Mouse (Mus musculus): ENCODE data around the gene Alkbh3. TPM values are rescaled to one million over a fixed set of nuclear protein-coding genes. Genes with fewer than 3 reads are reported as not detected.

The Alkbh3 gene
- 68.4 and 77.8 TPM in 2 replicates for polyA plus RNA-seq (2015; fragmentation: Nextera tagmentation; extraction: Ambion mirVana)

DNA sequence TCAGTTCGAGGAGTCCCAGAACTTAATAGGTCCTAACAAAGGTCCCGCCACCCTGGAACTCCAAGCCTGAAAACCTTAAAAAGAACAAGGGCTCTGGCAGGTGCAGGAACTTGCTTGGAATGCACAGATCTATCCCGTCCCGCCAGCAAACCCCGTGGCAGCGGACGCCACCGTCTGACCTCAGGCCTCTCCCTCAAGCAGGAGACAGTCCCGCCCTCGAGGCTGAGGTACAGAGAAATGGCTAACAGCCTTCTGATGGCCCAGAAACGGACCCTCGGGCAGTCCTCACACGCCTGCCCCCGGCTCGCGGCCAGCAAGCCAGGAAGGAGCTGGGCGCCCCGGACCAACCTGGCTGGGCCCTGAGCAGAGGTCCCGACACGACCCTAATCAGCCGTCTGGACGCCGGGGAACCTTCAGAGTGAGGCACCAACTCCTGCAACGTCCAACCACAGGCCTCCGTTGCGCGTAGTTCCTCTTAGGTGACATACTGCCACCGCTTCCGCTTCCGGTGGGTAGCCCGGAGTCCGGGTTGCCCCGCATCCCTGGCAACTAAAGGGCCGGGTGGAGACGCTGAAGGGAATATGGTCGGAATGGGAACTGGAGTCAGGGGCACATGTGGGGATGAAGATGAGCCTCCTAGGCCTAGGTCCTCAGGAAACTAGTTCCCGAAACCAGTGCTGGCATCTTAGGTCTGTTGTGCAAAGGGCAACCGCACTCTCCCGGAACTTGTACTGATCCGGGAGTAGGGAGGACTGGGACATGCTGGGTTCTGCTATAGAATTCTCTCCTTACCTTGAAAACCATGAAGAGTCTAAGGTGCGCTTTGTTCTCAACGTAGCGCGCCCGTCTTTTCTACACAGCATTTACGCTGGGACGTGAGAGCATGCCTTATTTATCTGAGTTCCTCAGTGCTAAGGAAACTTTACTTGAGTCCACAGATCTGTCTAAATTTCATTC, at the start of gene Alkbh3:
Gene Alkbh3 (minus strand): TSS at position 473 of the 957 bp plus-strand sequence.
- peak within 1 kb of the TSS; percentile 51 for H3K27ac ChIP-seq (ENCODE audit: low read length)
- peak; percentile 99 for ATAC-seq
- H3K4me2 ChIP-seq (ENCODE audit: low read depth, low read length): peak within 1 kb of the TSS; percentile 85
- no peaks in the 10 kb centered on the region for H3K9me3 ChIP-seq (ENCODE audit: control insufficient read depth, low read length)
- WGBS: 5% methylated on average over 47 of the region's 47 CpGs
- no peaks in the 10 kb centered on the region for H3K27me3 ChIP-seq (replicated peaks; ENCODE audit: control insufficient read depth, insufficient read depth, low read length)
- H3K4me1 ChIP-seq (ENCODE audit: control insufficient read depth, insufficient read depth, low read length): peaks cover 6% of the 10 kb centered on the region
- H3K9ac ChIP-seq (ENCODE audit: low read depth, low read length): peak within 1 kb of the TSS; percentile 92
- H3K36me3 ChIP-seq (ENCODE audit: control insufficient read depth, insufficient read depth, low read length): 0 out of 2 replicates have a peak, but pooled peaks cover 6% of the 10 kb centered on the region
- peak within 1 kb of the TSS; percentile 92 for H3K4me3 ChIP-seq (ENCODE audit: low read length)

DNA sequence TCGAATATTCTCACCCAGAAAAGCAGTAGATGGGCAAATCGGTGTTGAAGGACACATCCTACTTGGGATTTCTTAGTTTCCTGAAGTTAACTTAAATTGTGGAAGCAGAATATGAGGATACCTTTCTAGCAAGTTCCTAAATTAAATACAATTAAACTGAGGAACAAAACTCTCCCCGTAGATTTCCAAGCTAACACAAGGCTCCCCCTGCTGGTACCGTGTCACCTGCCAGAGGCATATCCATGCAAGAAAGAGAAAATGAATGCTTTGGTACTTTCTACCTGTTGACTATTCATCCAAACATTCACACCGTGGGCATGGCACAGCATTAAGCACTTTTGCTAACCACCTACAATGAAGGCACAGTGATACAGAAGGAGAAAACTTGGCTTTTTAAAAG, 48.9 kb upstream of the Alkbh3 start:
- ATAC-seq: no peak
- Histone ChIP-seq H3K9me3 (ENCODE audit: control insufficient read depth, low read length) (no peaks in the 10 kb centered on the region), H3K36me3 (ENCODE audit: control insufficient read depth, insufficient read depth, low read length) (no peaks in the 10 kb centered on the region), H3K4me2 (ENCODE audit: low read depth, low read length) (no peak overlapping the region), H3K27ac (ENCODE audit: low read length) (no peak overlapping the region), H3K4me3 (ENCODE audit: low read length) (no peak overlapping the region), H3K4me1 (ENCODE audit: control insufficient read depth, insufficient read depth, low read length) (no peaks in the 10 kb centered on the region), H3K9ac (ENCODE audit: low read depth, low read length) (no peak overlapping the region), H3K27me3 (replicated peaks; ENCODE audit: control insufficient read depth, insufficient read depth, low read length) (no peaks in the 10 kb centered on the region)
- 77% methylated on average over 5 of the region's 5 CpGs for WGBS

DNA sequence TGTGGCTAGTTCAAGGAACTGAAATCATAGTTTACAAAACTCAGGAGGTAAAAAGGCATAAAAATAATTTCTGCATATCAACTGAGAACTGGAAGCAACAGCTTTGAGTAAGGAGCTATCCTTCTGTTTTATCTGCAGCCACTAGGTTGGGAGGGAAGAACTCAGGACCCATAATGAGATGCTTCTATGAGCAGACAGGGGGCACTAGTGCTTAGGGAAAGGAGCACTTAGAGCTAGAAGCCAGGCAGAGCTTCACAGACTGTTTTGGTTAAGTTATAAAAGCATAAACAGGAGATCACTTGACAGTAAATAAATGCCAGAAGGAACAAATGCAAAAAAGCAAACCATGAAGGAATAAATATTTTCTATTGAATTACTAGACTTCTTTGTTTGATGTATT, 44.2 kb upstream of the Alkbh3 start:
- Histone ChIP-seq H3K27ac (ENCODE audit: low read length) (no peak overlapping the region), H3K27me3 (replicated peaks; ENCODE audit: control insufficient read depth, insufficient read depth, low read length) (no peaks in the 10 kb centered on the region), H3K4me1 (ENCODE audit: control insufficient read depth, insufficient read depth, low read length) (0 out of 2 replicates have a peak, but pooled peaks cover 2% of the 10 kb centered on the region), H3K4me3 (ENCODE audit: low read length) (no peak overlapping the region), H3K4me2 (ENCODE audit: low read depth, low read length) (no peak overlapping the region), H3K36me3 (ENCODE audit: control insufficient read depth, insufficient read depth, low read length) (no peaks in the 10 kb centered on the region), H3K9ac (ENCODE audit: low read depth, low read length) (no peak overlapping the region), H3K9me3 (ENCODE audit: control insufficient read depth, low read length) (no peaks in the 10 kb centered on the region)
- ATAC-seq: no peak

GRCm38 (mm10) chr2:94051952-94052351, 41.3 kb upstream of the Alkbh3 start:
- no peak overlapping the region for H3K4me2 ChIP-seq (ENCODE audit: low read depth, low read length)
- H3K9ac ChIP-seq (ENCODE audit: low read depth, low read length): no peak overlapping the region
- H3K4me1 ChIP-seq (ENCODE audit: control insufficient read depth, insufficient read depth, low read length): 0 out of 2 replicates have a peak, but pooled peaks cover 2% of the 10 kb centered on the region
- H3K9me3 ChIP-seq (ENCODE audit: control insufficient read depth, low read length): no peaks in the 10 kb centered on the region
- ATAC-seq: no peak
- H3K4me3 ChIP-seq (ENCODE audit: low read length): no peak overlapping the region
- H3K36me3 ChIP-seq (ENCODE audit: control insufficient read depth, insufficient read depth, low read length): no peaks in the 10 kb centered on the region
- no peaks in the 10 kb centered on the region for H3K27me3 ChIP-seq (replicated peaks; ENCODE audit: control insufficient read depth, insufficient read depth, low read length)
- 88% methylated on average over 5 of the region's 5 CpGs for WGBS
- H3K27ac ChIP-seq (ENCODE audit: low read length): no peak overlapping the region

GRCm38 (mm10) chr2:94050901-94051300, 40.3 kb upstream of the Alkbh3 start:
- Histone ChIP-seq H3K4me3 (ENCODE audit: low read length) (no peak overlapping the region), H3K27me3 (replicated peaks; ENCODE audit: control insufficient read depth, insufficient read depth, low read length) (no peaks in the 10 kb centered on the region), H3K36me3 (ENCODE audit: control insufficient read depth, insufficient read depth, low read length) (no peaks in the 10 kb centered on the region), H3K4me1 (ENCODE audit: control insufficient read depth, insufficient read depth, low read length) (0 out of 2 replicates have a peak, but pooled peaks cover 2% of the 10 kb centered on the region), H3K27ac (ENCODE audit: low read length) (no peak overlapping the region), H3K9me3 (ENCODE audit: control insufficient read depth, low read length) (no peaks in the 10 kb centered on the region), H3K4me2 (ENCODE audit: low read depth, low read length) (no peak overlapping the region), H3K9ac (ENCODE audit: low read depth, low read length) (no peak overlapping the region)
- WGBS: 97% methylated on average over 3 of the region's 3 CpGs
- ATAC-seq: no peak

GRCm38 (mm10) chr2:94049471-94050176, 39.0 kb upstream of the Alkbh3 start:
- ATAC-seq: 0 out of 2 replicates have a peak, but pooled peaks have one; percentile 49
- Histone ChIP-seq H3K4me2 (ENCODE audit: low read depth, low read length) (no peak overlapping the region), H3K4me1 (ENCODE audit: control insufficient read depth, insufficient read depth, low read length) (peaks cover 7% of the 10 kb centered on the region; the same call in 1 of the 2 replicates), H3K4me3 (ENCODE audit: low read length) (no peak overlapping the region), H3K9ac (ENCODE audit: low read depth, low read length) (no peak overlapping the region), H3K36me3 (ENCODE audit: control insufficient read depth, insufficient read depth, low read length) (no peaks in the 10 kb centered on the region), H3K27ac (ENCODE audit: low read length) (no peak overlapping the region), H3K9me3 (ENCODE audit: control insufficient read depth, low read length) (no peaks in the 10 kb centered on the region), H3K27me3 (replicated peaks; ENCODE audit: control insufficient read depth, insufficient read depth, low read length) (no peaks in the 10 kb centered on the region)
- WGBS: 50% methylated on average over 5 of the region's 5 CpGs

DNA sequence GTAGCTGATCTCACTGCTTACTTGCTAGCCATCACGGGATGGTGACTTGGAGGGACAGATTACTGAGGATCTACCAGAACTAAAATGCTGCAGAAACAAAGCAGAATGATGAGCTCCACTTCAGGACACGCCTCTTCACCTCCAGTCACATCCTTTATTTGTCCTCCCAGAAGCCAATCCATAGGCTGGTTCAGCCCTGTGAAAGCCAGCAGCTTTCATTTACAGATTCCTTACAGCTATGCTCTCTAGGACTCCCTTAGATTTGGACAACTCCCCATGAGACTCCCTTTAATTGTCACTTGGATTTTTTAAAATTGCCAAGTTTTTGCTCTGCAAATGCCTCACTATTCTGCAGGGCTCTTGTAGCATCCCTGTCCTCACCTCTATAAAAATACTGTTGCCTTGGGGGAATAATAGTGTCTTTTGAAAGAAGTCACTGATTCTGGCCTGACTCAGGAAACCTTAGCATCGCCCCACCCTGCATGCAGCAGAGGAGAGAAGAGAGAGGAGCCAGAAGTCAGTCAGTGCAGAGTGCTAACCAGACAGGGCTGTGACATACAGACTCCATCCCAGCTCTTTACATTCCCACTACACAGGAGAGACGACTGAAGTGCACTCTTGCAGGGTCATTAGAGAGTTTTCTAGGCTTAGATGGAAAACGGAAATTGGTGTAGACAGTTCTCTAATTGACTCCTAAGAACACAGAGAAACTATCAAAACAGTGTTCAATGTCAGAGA, 38.3 kb upstream of the Alkbh3 start:
- no peak overlapping the region for H3K27ac ChIP-seq (ENCODE audit: low read length)
- no peaks in the 10 kb centered on the region for H3K9me3 ChIP-seq (ENCODE audit: control insufficient read depth, low read length)
- H3K4me3 ChIP-seq (ENCODE audit: low read length): no peak overlapping the region
- H3K4me2 ChIP-seq (ENCODE audit: low read depth, low read length): no peak overlapping the region
- no peaks in the 10 kb centered on the region for H3K27me3 ChIP-seq (replicated peaks; ENCODE audit: control insufficient read depth, insufficient read depth, low read length)
- 68% methylated on average over 5 of the region's 5 CpGs for WGBS
- H3K36me3 ChIP-seq (ENCODE audit: control insufficient read depth, insufficient read depth, low read length): no peaks in the 10 kb centered on the region
- H3K9ac ChIP-seq (ENCODE audit: low read depth, low read length): no peak overlapping the region
- no peak for ATAC-seq
- peaks cover 8% of the 10 kb centered on the region; the same call in 1 of the 2 replicates for H3K4me1 ChIP-seq (ENCODE audit: control insufficient read depth, insufficient read depth, low read length)

DNA sequence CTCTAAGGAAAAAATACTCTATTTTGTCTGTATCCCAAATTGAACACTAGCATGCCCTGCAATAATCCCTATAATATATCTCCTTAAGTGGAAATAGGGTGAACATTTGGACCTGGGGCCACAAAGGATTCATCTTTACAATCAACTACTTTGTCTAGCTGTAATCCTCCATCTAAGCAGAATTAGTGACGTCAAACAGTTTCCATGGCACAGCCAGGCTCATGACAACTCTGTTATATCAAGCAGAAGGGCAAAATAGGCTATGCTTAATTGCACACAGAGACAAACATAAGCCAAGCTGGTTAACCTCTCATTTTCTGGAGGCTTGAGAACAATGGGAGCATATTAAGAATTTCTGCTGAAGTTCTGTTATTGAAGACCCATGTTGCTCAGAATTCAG, 37.7 kb upstream of the Alkbh3 start:
- Histone ChIP-seq H3K27ac (ENCODE audit: low read length) (no peak overlapping the region), H3K9ac (ENCODE audit: low read depth, low read length) (no peak overlapping the region), H3K27me3 (replicated peaks; ENCODE audit: control insufficient read depth, insufficient read depth, low read length) (no peaks in the 10 kb centered on the region), H3K4me1 (ENCODE audit: control insufficient read depth, insufficient read depth, low read length) (peaks cover 10% of the 10 kb centered on the region; the same call in 1 of the 2 replicates), H3K36me3 (ENCODE audit: control insufficient read depth, insufficient read depth, low read length) (no peaks in the 10 kb centered on the region), H3K4me3 (ENCODE audit: low read length) (no peak overlapping the region), H3K9me3 (ENCODE audit: control insufficient read depth, low read length) (no peaks in the 10 kb centered on the region), H3K4me2 (ENCODE audit: low read depth, low read length) (no peak overlapping the region)
- 57% methylated on average over 1 of the region's 1 CpGs for WGBS
- ATAC-seq: no peak

Measured in intestine, embryonic 16.5 days (tissue).